Mouse (Mus musculus): Measurements from ENCODE around the gene Gsdma2. TPM values are rescaled to one million over a fixed set of nuclear protein-coding genes. Genes with fewer than 3 reads are reported as not detected.

Gene Gsdma2
- total and polyA plus RNA-seq, 3 experiments = not detected

DNA sequence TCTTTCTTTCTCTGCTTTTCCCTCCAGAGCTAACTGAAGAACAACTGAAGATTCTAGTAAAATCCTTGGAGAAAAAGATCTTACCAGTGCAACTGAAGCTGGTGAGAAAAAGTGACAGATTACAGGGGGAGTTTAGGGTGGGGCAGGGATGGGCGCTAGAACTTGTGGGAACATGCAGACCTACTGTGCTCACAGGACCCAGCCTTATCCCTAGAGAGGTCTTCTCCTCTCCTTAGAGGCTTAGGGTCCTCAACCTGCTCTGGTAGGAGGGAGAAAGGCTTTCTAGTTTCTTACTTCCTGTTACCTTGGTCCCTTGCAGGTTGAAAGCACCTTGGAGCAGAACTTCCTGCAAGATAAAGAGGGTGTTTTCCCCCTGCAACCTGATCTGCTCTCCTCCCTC is 9.1 kb upstream of the Gsdma2 start:
- no peaks in the 10 kb centered on the region for H3K9me3 ChIP-seq (replicated peaks; ENCODE audit: insufficient read depth, low read length)
- TF ChIP-seq TAL1 (IDR thresholded peaks at IDR 0.05; ENCODE audit: low read length) (0 out of 2 replicates have a peak, but pooled peaks have one; percentile 4), EP300 (IDR thresholded peaks at IDR 0.05; ENCODE audit: low read depth in 1 of 2, low read length in 2 of 2) (peak in 1 of 2 experiments; percentile 44; a peak in 2 of 4 replicates), GATA1 (IDR thresholded peaks at IDR 0.05; ENCODE audit: low read depth, low read length) (peak; percentile 37; the same call in 1 of the 2 replicates), POLR2A (IDR thresholded peaks at IDR 0.05; ENCODE audit: control insufficient read depth in 1 of 2, insufficient read depth in 1 of 2, low read depth in 1 of 2, low read length in 2 of 2, poor library complexity in 1 of 2) (no peak), MYB (IDR thresholded peaks at IDR 0.05; ENCODE audit: low read depth, low read length) (no peak; the same call in 1 of the 2 replicates), ZKSCAN1 (IDR thresholded peaks at IDR 0.05; ENCODE audit: low read depth, low read length) (peak; percentile 94)
- H3K36me3 ChIP-seq (ENCODE audit: control insufficient read depth in 1 of 2, insufficient read depth in 2 of 2, low read length in 2 of 2) = peaks cover 0 to 6% of the 10 kb centered on the region in 2 experiments; a peak in 2 of 4 replicates
- peaks cover 5 to 11% of the 10 kb centered on the region in 2 experiments; a peak in 3 of 4 replicates for H3K4me1 ChIP-seq (ENCODE audit: control insufficient read depth in 1 of 2, insufficient read depth in 2 of 2, low read length in 2 of 2)
- no peak overlapping the region for H3K4me3 ChIP-seq (ENCODE audit: control insufficient read depth in 1 of 2, insufficient read depth in 1 of 2, low read depth in 2 of 2, low read length in 2 of 2)
- peak; percentile 37 for DNase-seq (ENCODE audit: low read depth, low spot score)
- no peaks in the 10 kb centered on the region for H3K79me2 ChIP-seq (ENCODE audit: control insufficient read depth, insufficient read depth, low read length, poor library complexity)
- peaks cover 3 to 5% of the 10 kb centered on the region in 2 experiments for H3K27me3 ChIP-seq (ENCODE audit: control insufficient read depth in 1 of 2, insufficient read depth in 2 of 2, low read length in 2 of 2)
- no peak overlapping the region for H3K9ac ChIP-seq (ENCODE audit: control insufficient read depth, low read depth, low read length, poor library complexity, severe bottlenecking)
- H3K27ac ChIP-seq (ENCODE audit: control insufficient read depth, low read depth, low read length) = no peak overlapping the region

GRCm38 (mm10) chr11:98640091-98640490 is 6.5 kb upstream of the Gsdma2 start:
- DNase-seq (ENCODE audit: low read depth, low spot score) = peak; percentile 61
- TF ChIP-seq MXI1 (IDR thresholded peaks at IDR 0.05; ENCODE audit: low read depth, low read length) = peak; percentile 53; the same call in 1 of the 2 replicates
- TF ChIP-seq BHLHE40 (IDR thresholded peaks at IDR 0.05; ENCODE audit: borderline replicate concordance, low read depth, low read length) = peak; percentile 64; the same call in 1 of the 2 replicates
- TF ChIP-seq ELF1 (IDR thresholded peaks at IDR 0.05; ENCODE audit: low read depth, low read length) = peak; percentile 33; the same call in 1 of the 2 replicates
- TF ChIP-seq POLR2AphosphoS5 (IDR thresholded peaks at IDR 0.05; ENCODE audit: borderline replicate concordance, low read depth, low read length) = no peak

DNA sequence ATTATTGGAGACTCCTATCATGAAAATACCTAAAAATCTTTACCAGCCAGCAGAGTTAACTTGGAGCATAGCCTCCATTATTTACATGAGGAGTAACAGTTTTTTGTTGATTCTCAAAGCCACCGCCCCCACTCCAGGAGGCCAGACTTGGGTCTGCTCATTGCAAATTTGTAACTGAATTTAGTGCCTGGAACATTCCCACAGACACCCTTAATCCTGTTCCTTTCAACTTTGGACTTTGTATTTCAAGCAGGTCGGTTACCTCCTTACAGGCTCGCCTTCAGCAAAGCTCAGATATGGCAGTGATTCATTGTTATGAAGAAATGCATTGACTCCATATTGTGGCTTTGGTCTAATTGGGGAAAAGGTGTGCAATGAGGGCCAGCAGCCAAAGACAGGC is 1.8 kb upstream of the Gsdma2 start:
- no peak for DNase-seq (ENCODE audit: low read depth, low spot score)
- H3K36me3 ChIP-seq (ENCODE audit: control insufficient read depth in 1 of 2, insufficient read depth in 2 of 2, low read length in 2 of 2) = peaks cover 0 to 2% of the 10 kb centered on the region in 2 experiments; a peak in 2 of 4 replicates
- H3K4me1 ChIP-seq (ENCODE audit: control insufficient read depth in 1 of 2, insufficient read depth in 2 of 2, low read length in 2 of 2) = peaks cover under 1% of the 10 kb centered on the region in 2 experiments; a peak in 1 of 4 replicates
- H3K27ac ChIP-seq (ENCODE audit: control insufficient read depth, low read depth, low read length) = no peak overlapping the region
- H3K4me3 ChIP-seq (ENCODE audit: control insufficient read depth in 1 of 2, insufficient read depth in 1 of 2, low read depth in 2 of 2, low read length in 2 of 2) = no peak overlapping the region
- TF ChIP-seq BHLHE40 (IDR thresholded peaks at IDR 0.05; ENCODE audit: borderline replicate concordance, low read depth, low read length) (no peak), SIN3A (IDR thresholded peaks at IDR 0.05; ENCODE audit: low read length) (no peak), SMC3 (IDR thresholded peaks at IDR 0.05; ENCODE audit: low read depth, low read length) (no peak), POLR2AphosphoS5 (IDR thresholded peaks at IDR 0.05; ENCODE audit: borderline replicate concordance, low read depth, low read length) (no peak), RAD21 (IDR thresholded peaks at IDR 0.05; ENCODE audit: low read depth, low read length) (no peak), MYC (IDR thresholded peaks at IDR 0.05; ENCODE audit: low read depth, low read length) (no peak), GABPA (IDR thresholded peaks at IDR 0.05; ENCODE audit: low read depth, low read length) (no peak), ZMIZ1 (IDR thresholded peaks at IDR 0.05; ENCODE audit: low read depth, low read length) (no peak), CHD2 (IDR thresholded peaks at IDR 0.05; ENCODE audit: low read length) (no peak)
- H3K27me3 ChIP-seq (ENCODE audit: control insufficient read depth in 1 of 2, insufficient read depth in 2 of 2, low read length in 2 of 2) = peaks cover 18 to 23% of the 10 kb centered on the region in 2 experiments
- H3K9ac ChIP-seq (ENCODE audit: control insufficient read depth, low read depth, low read length, poor library complexity, severe bottlenecking) = no peak overlapping the region
- no peaks in the 10 kb centered on the region for H3K9me3 ChIP-seq (replicated peaks; ENCODE audit: insufficient read depth, low read length)
- no peaks in the 10 kb centered on the region for H3K79me2 ChIP-seq (ENCODE audit: control insufficient read depth, insufficient read depth, low read length, poor library complexity)

More at GRCm38 (mm10) chr11:98640091-98640490, 6.5 kb upstream of the Gsdma2 start:
- Histone ChIP-seq H3K27me3 (ENCODE audit: control insufficient read depth in 1 of 2, insufficient read depth in 2 of 2, low read length in 2 of 2) (peaks cover 8% of the 10 kb centered on the region in 2 experiments), H3K79me2 (ENCODE audit: control insufficient read depth, insufficient read depth, low read length, poor library complexity) (no peaks in the 10 kb centered on the region), H3K36me3 (ENCODE audit: control insufficient read depth in 1 of 2, insufficient read depth in 2 of 2, low read length in 2 of 2) (peaks cover 0 to 6% of the 10 kb centered on the region in 2 experiments; a peak in 2 of 4 replicates), H3K27ac (ENCODE audit: control insufficient read depth, low read depth, low read length) (no peak overlapping the region), H3K4me1 (ENCODE audit: control insufficient read depth in 1 of 2, insufficient read depth in 2 of 2, low read length in 2 of 2) (peaks cover 5 to 11% of the 10 kb centered on the region in 2 experiments; a peak in 3 of 4 replicates), H3K9ac (ENCODE audit: control insufficient read depth, low read depth, low read length, poor library complexity, severe bottlenecking) (no peak overlapping the region), H3K4me3 (ENCODE audit: control insufficient read depth in 1 of 2, insufficient read depth in 1 of 2, low read depth in 2 of 2, low read length in 2 of 2) (no peak overlapping the region), H3K9me3 (replicated peaks; ENCODE audit: insufficient read depth, low read length) (no peaks in the 10 kb centered on the region)
